Mouse (Mus musculus): ENCODE data around the gene Decr2. TPM values are rescaled to one million over a fixed set of nuclear protein-coding genes. Genes with fewer than 3 reads are reported as not detected.
A peak's percentile ranks its signal among the peaks of the same experiment; 100 is the strongest.

The Decr2 gene
- polyA plus RNA-seq (2016; fragmentation: Nextera tagmentation; extraction: Ambion mirVana): 23.5 and 24.7 TPM in 2 replicates

DNA sequence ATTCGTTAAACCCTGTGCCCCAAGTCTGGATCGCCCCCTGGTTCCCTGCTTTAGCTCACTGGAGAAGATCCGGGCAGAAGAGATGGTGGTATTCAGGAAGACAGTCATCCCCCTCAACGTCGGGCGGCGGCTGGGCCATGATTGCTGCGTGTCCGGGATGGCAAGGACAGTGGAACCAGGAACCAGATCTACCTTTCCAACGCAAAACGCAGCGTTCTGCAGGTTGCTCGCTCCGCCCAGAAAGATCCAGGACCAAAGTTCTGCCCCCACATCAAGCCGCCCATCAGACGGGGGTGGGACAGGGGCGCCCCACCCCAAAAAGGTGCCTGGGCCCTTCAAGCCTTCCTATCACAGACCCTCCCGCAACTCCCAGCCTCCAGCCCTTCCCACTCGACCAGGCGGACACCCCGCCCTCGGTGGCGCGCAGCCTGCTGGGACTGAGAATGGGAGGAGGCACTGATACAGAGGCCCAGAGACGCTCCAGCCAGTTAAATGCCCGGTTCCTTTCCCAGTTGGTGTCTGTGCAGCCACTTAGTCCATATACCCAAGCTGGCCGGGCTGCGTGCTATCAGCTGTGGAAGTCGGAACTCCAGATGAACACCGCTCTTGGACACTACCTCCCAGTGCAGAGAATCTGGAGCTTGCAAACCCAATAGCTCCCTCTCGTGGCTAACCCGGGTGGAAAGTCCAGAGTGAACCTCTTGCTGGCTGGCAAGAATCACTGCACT is at the start of gene Decr2:
Gene Decr2 (minus strand): TSS at position 433 of the 728 bp plus-strand sequence.
- H3K4me1 ChIP-seq: peaks cover 27% of the 10 kb centered on the region
- no peaks in the 10 kb centered on the region for H3K27me3 ChIP-seq (ENCODE audit: poor library complexity, severe bottlenecking)
- peak within 1 kb of the TSS; percentile 80 for H3K27ac ChIP-seq
- 3% methylated on average over 32 of the region's 32 CpGs for WGBS
- peaks cover 41% of the 10 kb centered on the region for H3K36me3 ChIP-seq (replicated peaks)
- DNase-seq (ENCODE audit: extremely low spot score, low spot score): peak; percentile 85
- H3K9me3 ChIP-seq: no peaks in the 10 kb centered on the region
- peak within 1 kb of the TSS; percentile 65 for H3K4me3 ChIP-seq

DNA sequence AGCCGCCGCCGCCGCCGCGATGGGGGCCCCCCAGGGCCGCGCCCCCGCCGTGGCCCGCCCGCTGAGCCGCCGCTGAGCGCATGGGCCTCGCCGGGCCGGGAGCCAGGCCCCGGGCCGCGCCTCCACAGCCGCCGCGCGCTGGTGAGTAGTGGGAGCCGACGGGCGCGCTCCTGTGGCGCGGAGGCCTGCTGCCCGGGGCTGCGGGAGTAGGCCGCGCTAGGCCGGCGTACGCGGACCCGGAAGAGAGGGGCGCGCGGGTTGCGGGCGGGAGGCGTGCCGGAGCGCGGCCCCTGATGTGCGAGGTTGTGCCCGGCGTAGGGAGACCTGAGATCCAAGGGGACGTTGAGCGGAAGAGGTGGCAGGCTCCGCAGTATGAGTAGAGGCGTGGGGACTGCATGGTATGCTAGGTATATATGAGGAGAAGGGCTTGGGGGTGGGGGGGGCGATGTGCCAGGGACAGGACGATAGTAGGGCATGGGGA is 48.8 kb upstream of the Decr2 start:
- no peaks in the 10 kb centered on the region for H3K27me3 ChIP-seq (ENCODE audit: poor library complexity, severe bottlenecking)
- peak overlapping the region; percentile 94 for H3K27ac ChIP-seq
- peak overlapping the region; percentile 92 for H3K4me3 ChIP-seq
- H3K9me3 ChIP-seq: no peaks in the 10 kb centered on the region
- no peak for DNase-seq (ENCODE audit: extremely low spot score, low spot score)
- peaks cover 25% of the 10 kb centered on the region for H3K36me3 ChIP-seq (replicated peaks)
- WGBS: under 1% methylated on average over 56 of the region's 58 CpGs
- peaks cover 31% of the 10 kb centered on the region for H3K4me1 ChIP-seq

DNA sequence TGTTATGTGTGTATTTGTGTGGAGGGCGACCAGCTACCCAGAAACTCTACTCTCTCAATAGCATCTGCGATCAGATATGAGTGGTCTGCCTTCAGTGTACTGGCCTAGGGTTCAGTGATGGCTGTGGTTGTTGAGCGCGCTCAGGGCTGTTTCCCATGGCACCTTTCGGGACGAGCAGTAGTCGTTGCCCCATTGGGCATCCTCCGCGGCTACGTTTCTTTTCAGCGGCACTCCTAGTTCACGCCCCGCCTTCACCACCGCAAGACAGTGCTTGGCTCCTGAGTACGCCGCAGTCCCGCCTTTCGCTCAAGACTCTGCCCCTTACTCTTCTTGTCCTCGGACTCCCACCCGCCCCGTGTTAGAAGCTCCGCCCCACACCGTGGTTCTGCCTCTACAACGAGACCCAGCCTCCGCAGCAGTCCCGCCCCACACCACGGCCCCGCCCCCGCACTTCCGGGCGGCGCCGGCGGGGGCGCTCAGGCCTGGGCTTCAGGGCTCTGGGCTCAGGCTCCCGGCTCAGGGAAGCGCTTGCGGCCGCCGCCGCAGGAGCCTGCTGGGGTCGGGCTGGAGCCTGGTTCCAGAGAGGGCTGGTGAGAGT is 48.2 kb upstream of the Decr2 start, which contains the start of gene Axin1:
Gene Axin1 (plus strand): TSS at position 450 of the 598 bp plus-strand sequence.
- Histone ChIP-seq H3K36me3 (replicated peaks) (peaks cover 23% of the 10 kb centered on the region), H3K27me3 (ENCODE audit: poor library complexity, severe bottlenecking) (no peaks in the 10 kb centered on the region), H3K4me1 (peaks cover 31% of the 10 kb centered on the region), H3K4me3 (peak within 1 kb of the TSS; percentile 92), H3K27ac (peak within 1 kb of the TSS; percentile 94), H3K9me3 (no peaks in the 10 kb centered on the region)
- WGBS: under 1% methylated on average over 42 of the region's 42 CpGs
- DNase-seq (ENCODE audit: extremely low spot score, low spot score): peak; percentile 98

GRCm38 (mm10) chr17:26137751-26138130 is 47.6 kb upstream of the Decr2 start:
- 80% methylated on average over 2 of the region's 2 CpGs for WGBS
- peak overlapping the region; percentile 94 for H3K27ac ChIP-seq

GRCm38 (mm10) chr17:26137106-26137750 is 47.1 kb upstream of the Decr2 start:
- Histone ChIP-seq H3K4me1 (peaks cover 38% of the 10 kb centered on the region), H3K27ac (peak overlapping the region; percentile 94), H3K4me3 (peak overlapping the region; percentile 92; the same call in 1 of the 2 replicates), H3K9me3 (no peaks in the 10 kb centered on the region), H3K27me3 (ENCODE audit: poor library complexity, severe bottlenecking) (no peaks in the 10 kb centered on the region), H3K36me3 (replicated peaks) (peaks cover 21% of the 10 kb centered on the region)
- no peak for DNase-seq (ENCODE audit: extremely low spot score, low spot score)
- 88% methylated on average over 11 of the region's 11 CpGs for WGBS

More at GRCm38 (mm10) chr17:26137751-26138130, 47.6 kb upstream of the Decr2 start:
- Histone ChIP-seq H3K4me1 (peaks cover 33% of the 10 kb centered on the region), H3K4me3 (peak overlapping the region; percentile 92), H3K9me3 (no peaks in the 10 kb centered on the region), H3K27me3 (ENCODE audit: poor library complexity, severe bottlenecking) (no peaks in the 10 kb centered on the region), H3K36me3 (replicated peaks) (peaks cover 21% of the 10 kb centered on the region)
- no peak for DNase-seq (ENCODE audit: extremely low spot score, low spot score)

DNA sequence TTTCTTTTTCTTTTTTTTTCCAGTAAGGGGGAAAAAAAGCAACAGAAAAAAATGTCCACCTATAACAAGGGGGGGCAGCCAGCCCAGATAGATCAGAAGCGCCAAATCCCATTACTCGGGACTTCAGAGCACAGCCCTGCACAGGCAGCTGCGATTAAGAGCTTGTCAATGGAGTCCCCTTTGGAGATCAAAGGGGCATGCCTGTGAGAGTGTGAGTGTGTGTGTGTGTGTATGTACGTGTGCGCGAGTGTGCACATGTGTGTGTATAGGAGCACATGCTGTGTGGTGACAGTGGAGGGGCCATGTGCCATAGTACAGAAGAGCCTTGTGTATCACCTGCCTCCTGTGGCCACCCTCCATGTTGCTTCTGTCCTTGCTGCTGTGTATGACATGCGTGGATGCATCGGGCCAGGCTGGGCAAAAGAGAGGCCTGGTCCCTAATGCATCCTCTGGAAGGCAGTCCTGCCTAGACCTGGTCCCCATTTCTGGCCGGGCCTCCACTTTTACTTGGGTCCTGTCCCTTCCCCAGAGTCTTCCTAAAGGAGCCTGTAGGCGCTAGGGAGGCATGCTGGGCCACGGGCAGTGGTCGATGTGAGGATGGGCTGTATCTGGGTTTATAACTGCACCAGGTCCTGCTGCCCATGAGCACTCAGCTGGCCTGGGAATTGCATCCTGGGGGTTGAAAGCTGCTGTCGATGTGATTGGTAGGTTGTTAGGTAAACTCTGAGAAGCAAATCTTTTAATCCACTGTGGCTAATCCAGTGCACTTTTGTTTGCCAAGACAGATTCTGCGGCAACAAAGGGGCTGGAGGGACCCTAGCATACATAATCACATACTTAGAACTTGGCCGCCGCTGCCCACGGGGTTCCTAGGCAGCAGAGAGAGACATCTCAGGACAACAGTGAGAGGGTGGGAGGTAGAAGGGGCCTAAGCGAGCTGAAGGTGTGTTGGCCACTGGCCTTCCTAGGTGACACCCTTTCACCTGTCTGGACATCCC is 42.0 kb upstream of the Decr2 start:
- Histone ChIP-seq H3K36me3 (replicated peaks) (peaks cover 67% of the 10 kb centered on the region), H3K4me1 (peaks cover 22% of the 10 kb centered on the region), H3K27me3 (ENCODE audit: poor library complexity, severe bottlenecking) (no peaks in the 10 kb centered on the region), H3K9me3 (no peaks in the 10 kb centered on the region), H3K4me3 (peak overlapping the region; percentile 34; the same call in 1 of the 2 replicates), H3K27ac (peak overlapping the region; percentile 76)
- 81% methylated on average over 18 of the region's 18 CpGs for WGBS
- DNase-seq (ENCODE audit: extremely low spot score, low spot score): no peak

GRCm38 (mm10) chr17:26131062-26131732 is 41.1 kb upstream of the Decr2 start:
- H3K27ac ChIP-seq: peak overlapping the region; percentile 76; the same call in 1 of the 2 replicates
- WGBS: 82% methylated on average over 18 of the region's 18 CpGs
- H3K4me3 ChIP-seq: peak overlapping the region; percentile 34; the same call in 1 of the 2 replicates
- peaks cover 76% of the 10 kb centered on the region for H3K36me3 ChIP-seq (replicated peaks)
- no peaks in the 10 kb centered on the region for H3K9me3 ChIP-seq
- peaks cover 20% of the 10 kb centered on the region for H3K4me1 ChIP-seq
- no peaks in the 10 kb centered on the region for H3K27me3 ChIP-seq (ENCODE audit: poor library complexity, severe bottlenecking)
- DNase-seq (ENCODE audit: extremely low spot score, low spot score): no peak

DNA sequence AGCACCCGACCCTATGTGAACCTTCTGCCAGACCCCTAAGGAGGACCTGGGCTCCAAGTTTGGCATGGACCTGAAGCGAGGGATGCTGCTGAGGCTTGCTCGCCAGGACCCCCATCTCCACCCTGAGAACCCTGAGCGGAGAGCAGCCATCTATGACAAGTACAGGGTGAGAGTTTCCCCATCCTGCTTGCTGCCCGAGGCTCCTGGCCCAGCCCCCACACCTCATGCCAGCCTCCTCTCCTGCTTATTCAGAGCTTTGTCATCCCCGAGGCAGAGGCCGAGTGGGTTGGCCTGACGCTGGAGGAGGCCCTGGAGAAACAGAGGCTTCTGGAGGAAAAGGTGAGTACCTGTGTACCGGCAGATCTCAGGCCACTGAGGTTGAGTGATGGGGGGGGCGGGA is 35.1 kb upstream of the Decr2 start:
- Histone ChIP-seq H3K9me3 (no peaks in the 10 kb centered on the region), H3K27ac (no peak overlapping the region), H3K36me3 (replicated peaks) (peaks cover 58% of the 10 kb centered on the region), H3K4me3 (peak overlapping the region; percentile 95; the same call in 1 of the 2 replicates), H3K4me1 (peaks cover 28% of the 10 kb centered on the region), H3K27me3 (ENCODE audit: poor library complexity, severe bottlenecking) (no peaks in the 10 kb centered on the region; the same call in 1 of the 2 replicates)
- no peak for DNase-seq (ENCODE audit: extremely low spot score, low spot score)
- WGBS: 91% methylated on average over 10 of the region's 10 CpGs

- no peak overlapping the region for H3K27ac ChIP-seq
- no peaks in the 10 kb centered on the region for H3K9me3 ChIP-seq
- H3K4me3 ChIP-seq: peak overlapping the region; percentile 95
- WGBS: 92% methylated on average over 7 of the region's 7 CpGs
- peaks cover 52% of the 10 kb centered on the region for H3K36me3 ChIP-seq (replicated peaks)
- peaks cover 3% of the 10 kb centered on the region for H3K27me3 ChIP-seq (ENCODE audit: poor library complexity, severe bottlenecking)
- no peak for DNase-seq (ENCODE audit: extremely low spot score, low spot score)
- peaks cover 32% of the 10 kb centered on the region for H3K4me1 ChIP-seq
Measured at GRCm38 (mm10) chr17:26124560-26124959, 34.4 kb upstream of the Decr2 start.

DNA sequence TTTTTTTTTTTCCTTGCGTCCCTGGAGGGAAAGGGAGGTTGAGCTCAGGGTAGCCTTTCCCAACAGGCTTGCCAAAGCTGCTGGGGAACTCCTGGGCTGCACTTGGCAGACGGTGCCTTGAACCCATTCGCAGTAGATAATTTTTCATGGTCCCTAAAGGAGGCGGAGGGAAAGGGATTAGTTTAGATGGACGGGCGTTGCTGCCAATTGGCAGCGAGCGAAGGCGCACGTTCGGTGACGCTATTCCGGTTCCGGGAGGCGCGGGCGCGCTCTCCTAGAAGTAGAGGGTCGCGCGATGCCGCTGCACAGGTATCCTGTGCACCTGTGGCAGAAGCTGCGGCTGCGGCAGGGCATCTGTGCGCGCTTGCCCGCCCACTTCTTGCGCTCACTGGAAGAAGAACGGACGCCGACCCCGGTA is 33.1 kb upstream of the Decr2 start, which contains the start of gene Mrpl28:
Gene Mrpl28 (plus strand): TSS at position 234 of the 418 bp plus-strand sequence.
- H3K9me3 ChIP-seq: no peaks in the 10 kb centered on the region
- H3K27me3 ChIP-seq (ENCODE audit: poor library complexity, severe bottlenecking): peaks cover 16% of the 10 kb centered on the region
- H3K4me1 ChIP-seq: peaks cover 32% of the 10 kb centered on the region
- H3K36me3 ChIP-seq (replicated peaks): peaks cover 39% of the 10 kb centered on the region
- peak within 1 kb of the TSS; percentile 84 for H3K27ac ChIP-seq
- H3K4me3 ChIP-seq: peak within 1 kb of the TSS; percentile 95
- peak; percentile 92 for DNase-seq (ENCODE audit: extremely low spot score, low spot score)
- WGBS: under 1% methylated on average over 32 of the region's 32 CpGs

- Histone ChIP-seq H3K4me1 (peaks cover 32% of the 10 kb centered on the region), H3K36me3 (replicated peaks) (peaks cover 32% of the 10 kb centered on the region), H3K27me3 (ENCODE audit: poor library complexity, severe bottlenecking) (peaks cover 23% of the 10 kb centered on the region), H3K9me3 (no peaks in the 10 kb centered on the region), H3K27ac (0 out of 2 replicates have a peak overlapping the region, but pooled peaks have one; percentile 26), H3K4me3 (peak overlapping the region; percentile 95)
- 63% methylated on average over 5 of the region's 5 CpGs for WGBS
- no peak for DNase-seq (ENCODE audit: extremely low spot score, low spot score)
Measured at GRCm38 (mm10) chr17:26122431-26123140, 32.4 kb upstream of the Decr2 start.

Measured in forebrain, embryonic 10.5 days (tissue).